Mouse (Mus musculus) embryonic facial prominence, embryonic 14.5 days (tissue): ENCODE measurements around the gene Grk5. TPM values are rescaled to one million over a fixed set of nuclear protein-coding genes. Genes with fewer than 3 reads are reported as not detected.

Experiments
- ATAC-seq: fragments of 200-750 bp; cut with Nextera tagmentation; 2 replicates; pipeline ENCODE4 v1.8.0; 2017; ENCODE audit warnings: low read depth, moderate number of reproducible peaks, moderate TSS enrichment
- DNase-seq: peaks from one replicate; pipeline ENCODE4 v3.0.0-alpha.2; 2015; ENCODE audit warnings: low spot score
- H3K27ac ChIP-seq: fragments of 300-500 bp; sonication (generic); replicated peaks from 2 replicates; pipeline ENCODE4 v1.5.1; 2014; ENCODE audit warnings: low read depth, mild to moderate bottlenecking, low read length, moderate library complexity
- H3K27me3 ChIP-seq: fragments of 300-500 bp; sonication (generic); replicated peaks from 2 replicates; pipeline ENCODE4 v1.6.1; 2014; ENCODE audit warnings: low read length; ENCODE audit not compliant: control insufficient read depth, insufficient read depth
- H3K36me3 ChIP-seq: fragments of 300-500 bp; sonication (generic); 2 replicates; pipeline ENCODE4 v1.6.1; 2014; ENCODE audit warnings: low read length, mixed read lengths; ENCODE audit not compliant: control insufficient read depth, insufficient read depth
- H3K4me1 ChIP-seq: fragments of 300-500 bp; sonication (generic); 2 replicates; pipeline ENCODE4 v1.6.1; 2014; ENCODE audit warnings: antibody characterized with exemption, low read length; ENCODE audit not compliant: control insufficient read depth, insufficient read depth
- H3K4me2 ChIP-seq: fragments of 300-500 bp; sonication (generic); 2 replicates; pipeline ENCODE4 v1.6.1; 2014; ENCODE audit warnings: low read depth, mild to moderate bottlenecking, low read length, moderate library complexity, mixed read lengths
- H3K4me3 ChIP-seq: fragments of 300-500 bp; sonication (generic); 2 replicates; pipeline ENCODE4 v1.5.1; 2014; ENCODE audit warnings: low read depth, mild to moderate bottlenecking, low read length
- H3K9ac ChIP-seq: fragments of 300-500 bp; sonication (generic); 2 replicates; pipeline ENCODE4 v1.6.1; 2014; ENCODE audit warnings: low read depth, mild to moderate bottlenecking, low read length, moderate library complexity, mixed read lengths
- H3K9me3 ChIP-seq: fragments of 300-500 bp; sonication (generic); 2 replicates; pipeline ENCODE4 v1.6.1; 2016; ENCODE audit warnings: low read length; ENCODE audit not compliant: control insufficient read depth
- WGBS: fragments of 180-500 bp; shearing (Covaris S2); extraction: QIAGEN DNeasy Blood & Tissue Kit; methylation state at CpG from one replicate; pipeline ENCODE4 v1.1.7; 2014; 5-methylcytosine and 5-hydroxymethylcytosine counted together
- polyA plus RNA-seq: library from polyadenylated mRNA; unstranded; fragments of >200 nt; fragmentation: Nextera tagmentation; extraction: Ambion mirVana; gene quantifications from 2 replicates; pipeline ENCODE4 v1.2.1, GENCODE M21; 2014

The Grk5 gene
- polyA plus RNA-seq, 1 experiment from 2014 or later = 2.8 TPM

GRCm38 (mm10) chr19:60873501-60873900, 16.0 kb upstream of the Grk5 start:
- peak overlapping the region; percentile 79 for H3K9ac ChIP-seq
- 8% methylated on average over 4 of the region's 4 CpGs for WGBS

GRCm38 (mm10) chr19:60874064-60874694, 15.4 kb upstream of the Grk5 start, which contains the start of gene Prdx3:
Prdx3 (minus strand) TSS chr19:60874556.
- WGBS = 0% methylated on average over 14 of the region's 28 CpGs

More at GRCm38 (mm10) chr19:60873501-60873900, 16.0 kb upstream of the Grk5 start:
- no peaks in the 10 kb centered on the region for H3K27me3 ChIP-seq
- peak overlapping the region; percentile 44 for H3K27ac ChIP-seq
- ATAC-seq = no peak
- H3K4me2 ChIP-seq = peak overlapping the region; percentile 72
- peak overlapping the region; percentile 74 for H3K4me3 ChIP-seq
- H3K4me1 ChIP-seq = peaks cover 11% of the 10 kb centered on the region; the same call in 1 of the 2 replicates
- no peak for DNase-seq
- no peaks in the 10 kb centered on the region for H3K9me3 ChIP-seq
- H3K36me3 ChIP-seq = peaks cover 29% of the 10 kb centered on the region

GRCm38 (mm10) chr19:60883129-60883528, 6.4 kb upstream of the Grk5 start:
- WGBS = 4% methylated on average over 3 of the region's 3 CpGs
- Histone ChIP-seq H3K36me3 (no peaks in the 10 kb centered on the region), H3K9me3 (no peaks in the 10 kb centered on the region), H3K27me3 (no peaks in the 10 kb centered on the region), H3K4me3 (no peak overlapping the region), H3K9ac (no peak overlapping the region), H3K27ac (no peak overlapping the region), H3K4me2 (no peak overlapping the region), H3K4me1 (no peaks in the 10 kb centered on the region)
- ATAC-seq (0 out of 2 replicates have a peak, but pooled peaks have one; percentile 22), DNase-seq (peak; percentile 55)

More at GRCm38 (mm10) chr19:60874064-60874694, 15.4 kb upstream of the Grk5 start, which contains the start of gene Prdx3:
- H3K9ac ChIP-seq = peak within 1 kb of the TSS; percentile 79
- peak; percentile 99 for ATAC-seq
- peak within 1 kb of the TSS; percentile 71 for H3K27ac ChIP-seq
- no peaks in the 10 kb centered on the region for H3K27me3 ChIP-seq
- DNase-seq = peak; percentile 98
- peak within 1 kb of the TSS; percentile 72 for H3K4me2 ChIP-seq
- H3K36me3 ChIP-seq = peaks cover 23% of the 10 kb centered on the region
- peaks cover 11% of the 10 kb centered on the region; the same call in 1 of the 2 replicates for H3K4me1 ChIP-seq
- H3K4me3 ChIP-seq = peak within 1 kb of the TSS; percentile 74
- no peaks in the 10 kb centered on the region for H3K9me3 ChIP-seq

- 82% methylated on average over 2 of the region's 2 CpGs for WGBS
- H3K4me3 ChIP-seq = no peak overlapping the region
- no peaks in the 10 kb centered on the region for H3K27me3 ChIP-seq
- H3K4me1 ChIP-seq = peaks cover 3% of the 10 kb centered on the region
- no peak for ATAC-seq
- H3K36me3 ChIP-seq = no peaks in the 10 kb centered on the region
- no peaks in the 10 kb centered on the region for H3K9me3 ChIP-seq
- DNase-seq = no peak
- no peak overlapping the region for H3K27ac ChIP-seq
- no peak overlapping the region for H3K9ac ChIP-seq
- no peak overlapping the region for H3K4me2 ChIP-seq
These were observed 1.9 kb upstream of the Grk5 start for GRCm38 (mm10) chr19:60887637-60888036.

- H3K4me3 ChIP-seq = peak overlapping the region; percentile 67
- no peaks in the 10 kb centered on the region for H3K36me3 ChIP-seq
- no peaks in the 10 kb centered on the region for H3K9me3 ChIP-seq
- H3K27me3 ChIP-seq = no peaks in the 10 kb centered on the region
- peak overlapping the region; percentile 89 for H3K27ac ChIP-seq
- no peak for ATAC-seq
- peak; percentile 72 for DNase-seq
- peak overlapping the region; percentile 76 for H3K9ac ChIP-seq
- peaks cover 3% of the 10 kb centered on the region for H3K4me1 ChIP-seq
- H3K4me2 ChIP-seq = peak overlapping the region; percentile 81
- 5% methylated on average over 17 of the region's 17 CpGs for WGBS
These were observed 342 bp upstream of the Grk5 start for GRCm38 (mm10) chr19:60889101-60889713.

- Histone ChIP-seq H3K4me1 (peaks cover 3% of the 10 kb centered on the region), H3K36me3 (no peaks in the 10 kb centered on the region), H3K9ac (peak overlapping the region; percentile 76), H3K27me3 (no peaks in the 10 kb centered on the region), H3K4me3 (peak overlapping the region; percentile 67), H3K27ac (peak overlapping the region; percentile 89), H3K9me3 (no peaks in the 10 kb centered on the region), H3K4me2 (peak overlapping the region; percentile 81)
- WGBS = under 1% methylated on average over 38 of the region's 41 CpGs
- ATAC-seq (peak; percentile 34), DNase-seq (no peak)
These were observed 1.0 kb downstream of the Grk5 start for GRCm38 (mm10) chr19:60890391-60891122.

GRCm38 (mm10) chr19:60891123-60891470, 1.5 kb downstream of the Grk5 start:
- ATAC-seq (no peak), DNase-seq (no peak)
- Histone ChIP-seq H3K36me3 (no peaks in the 10 kb centered on the region), H3K4me1 (peaks cover 3% of the 10 kb centered on the region), H3K9ac (0 out of 2 replicates have a peak overlapping the region, but pooled peaks have one; percentile 76), H3K4me3 (peak overlapping the region; percentile 67), H3K9me3 (no peaks in the 10 kb centered on the region), H3K27ac (no peak overlapping the region), H3K4me2 (peak overlapping the region; percentile 81), H3K27me3 (no peaks in the 10 kb centered on the region)
- 10% methylated on average over 4 of the region's 5 CpGs for WGBS

- no peak overlapping the region for H3K4me3 ChIP-seq
- DNase-seq (peak; percentile 42), ATAC-seq (no peak)
- no peaks in the 10 kb centered on the region for H3K9me3 ChIP-seq
- no peaks in the 10 kb centered on the region for H3K36me3 ChIP-seq
- no peak overlapping the region for H3K27ac ChIP-seq
- peaks cover 3% of the 10 kb centered on the region for H3K4me1 ChIP-seq
- H3K9ac ChIP-seq = no peak overlapping the region
- no peaks in the 10 kb centered on the region for H3K27me3 ChIP-seq
- 30% methylated on average over 1 of the region's 1 CpGs for WGBS
- H3K4me2 ChIP-seq = peak overlapping the region; percentile 81
These were observed 2.5 kb downstream of the Grk5 start for GRCm38 (mm10) chr19:60891934-60892547.
